Mouse (Mus musculus) central nervous system, embryonic 14 days (tissue): ENCODE data around the gene Cnrip1. TPM values are rescaled to one million over a fixed set of nuclear protein-coding genes. Genes with fewer than 3 reads are reported as not detected.

Experiments
- polyA plus RNA-seq: library from polyadenylated mRNA; depleted of rRNA; stranded (reverse); fragments of >200 nt; gene quantifications from 2 replicates; pipeline ENCODE4 v1.2.3, GENCODE M21; 2012; rRNA removed

Gene Cnrip1
- 97.8 and 98.3 TPM in 2 replicates for polyA plus RNA-seq

GRCm38 (mm10) chr11:17051545-17052475 lies at the start of gene Cnrip1, which contains the start of gene Plek:
Cnrip1 (plus strand) TSS chr11:17051586.
Plek (minus strand) TSS chr11:17052381.

Other genes starting within 250 kb of the Cnrip1 start
- gene Fbxo48, start 100.2 kb upstream of the Cnrip1 start, polyA plus RNA-seq: 2.4 and 3.2 TPM in 2 replicates
- 3.8 and 4.4 TPM in 2 replicates for gene Plek, start 795 bp downstream of the Cnrip1 start, polyA plus RNA-seq
- 105 and 118 TPM in 2 replicates for gene Ppp3r1, start 107.7 kb downstream of the Cnrip1 start, polyA plus RNA-seq
- gene Wdr92, start 130.5 kb downstream of the Cnrip1 start, polyA plus RNA-seq: 11.7 and 12.9 TPM in 2 replicates
- gene Pno1, start 160.0 kb downstream of the Cnrip1 start, polyA plus RNA-seq: 14.8 and 16.1 TPM in 2 replicates
- 79.6 and 100 TPM in 2 replicates for gene C1d, start 206.0 kb downstream of the Cnrip1 start, polyA plus RNA-seq